Mouse (Mus musculus) lung, postnatal 25 days (tissue): ENCODE data around the gene Tas2r143.

Experiments
- DNase-seq: peaks from one replicate; pipeline ENCODE4 v3.0.0; 2022; ENCODE audit warnings: low spot score

The Tas2r143 gene

DNA sequence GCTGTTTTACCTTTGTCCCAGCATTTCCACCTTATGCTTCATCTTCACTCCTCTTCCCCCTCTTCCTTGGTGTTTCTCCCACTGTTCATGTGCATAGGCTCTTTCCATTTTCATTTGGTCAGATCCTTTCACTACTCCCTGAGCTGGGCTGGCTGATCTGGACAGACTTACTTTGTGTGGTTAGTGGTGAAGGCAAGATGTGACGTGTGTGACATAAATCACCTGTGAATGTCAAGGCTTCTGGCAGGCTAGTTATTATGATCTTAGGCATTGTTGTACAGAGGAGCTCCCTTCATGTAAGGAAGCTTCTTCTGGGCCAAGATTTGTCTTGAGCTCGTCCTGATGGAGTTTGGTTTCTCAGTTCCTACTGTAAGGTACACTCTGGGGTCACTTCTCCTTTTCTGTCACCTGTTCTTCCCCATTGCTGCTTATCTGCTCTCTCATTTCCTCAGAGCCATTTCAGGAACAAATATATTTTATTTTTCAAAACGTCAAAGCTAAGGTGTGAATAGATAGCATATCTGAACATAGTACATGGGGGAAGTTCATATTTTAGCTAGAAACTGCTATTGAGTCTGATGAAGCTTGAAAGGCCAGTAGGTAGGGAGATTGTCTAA lies 2.9 kb upstream of the Tas2r143 start:
- DNase-seq = peak; percentile 23

DNA sequence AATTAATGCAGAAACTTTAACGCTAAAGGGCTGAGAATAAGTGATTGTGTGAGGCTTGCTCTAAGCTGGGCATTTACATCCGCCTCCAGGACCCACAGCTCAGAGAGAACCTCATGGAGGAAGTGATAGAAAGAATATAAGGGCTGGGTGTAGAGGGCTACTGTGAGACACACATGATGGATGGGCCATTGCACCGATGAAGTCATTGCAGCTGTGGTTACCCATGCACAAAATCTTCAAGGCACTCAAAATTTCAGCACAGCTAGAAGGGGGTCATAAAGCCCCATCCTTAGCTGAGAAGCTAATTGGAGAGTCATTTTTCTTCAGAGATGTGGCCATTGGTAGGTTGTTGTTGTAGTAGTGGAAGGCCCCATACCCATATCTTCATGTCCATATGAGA lies 1.8 kb upstream of the Tas2r143 start:
- no peak for DNase-seq

DNA sequence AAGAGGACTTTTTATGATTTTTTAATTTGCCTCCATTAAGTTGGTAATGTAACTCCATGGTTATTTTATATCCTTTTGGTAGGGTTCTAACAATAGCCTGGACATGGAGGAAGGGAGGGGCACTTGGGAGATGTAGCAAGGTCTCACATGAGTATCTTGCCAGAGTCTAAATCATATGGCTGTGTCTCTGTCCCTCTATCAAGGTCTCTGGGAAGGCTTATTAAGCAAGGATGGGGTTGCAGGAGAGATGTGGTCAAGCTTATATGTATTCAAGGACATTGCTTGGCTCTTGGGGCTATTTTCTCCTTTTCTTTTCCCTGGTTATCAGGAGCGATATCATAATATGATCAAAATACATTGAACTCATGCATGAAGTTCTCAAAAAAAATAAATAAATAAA lies 1.0 kb upstream of the Tas2r143 start:
- DNase-seq = no peak

DNA sequence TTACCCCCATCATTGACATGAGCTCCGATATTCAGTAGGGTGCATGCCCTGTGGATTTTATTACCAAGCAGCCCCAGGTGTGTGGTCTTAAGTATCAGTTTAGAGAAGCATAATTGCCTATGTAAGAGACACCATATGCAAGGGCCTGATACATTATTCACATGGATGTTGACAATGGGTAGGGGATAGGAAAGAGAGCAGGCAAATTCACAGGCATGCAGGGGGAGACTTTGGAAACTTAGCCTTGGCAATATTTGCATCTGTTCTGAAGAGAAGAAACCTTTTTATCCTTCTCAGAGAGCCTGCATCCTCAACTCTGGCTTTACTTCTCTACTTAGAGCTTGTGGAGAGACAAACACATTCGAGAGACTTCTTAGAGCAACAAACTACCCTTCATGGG lies 5.1 kb downstream of the Tas2r143 start, which contains the start of gene Tas2r135:
Tas2r135 (plus strand) TSS at position 301 of the 400 bp plus-strand sequence.
- DNase-seq = no peak

DNA sequence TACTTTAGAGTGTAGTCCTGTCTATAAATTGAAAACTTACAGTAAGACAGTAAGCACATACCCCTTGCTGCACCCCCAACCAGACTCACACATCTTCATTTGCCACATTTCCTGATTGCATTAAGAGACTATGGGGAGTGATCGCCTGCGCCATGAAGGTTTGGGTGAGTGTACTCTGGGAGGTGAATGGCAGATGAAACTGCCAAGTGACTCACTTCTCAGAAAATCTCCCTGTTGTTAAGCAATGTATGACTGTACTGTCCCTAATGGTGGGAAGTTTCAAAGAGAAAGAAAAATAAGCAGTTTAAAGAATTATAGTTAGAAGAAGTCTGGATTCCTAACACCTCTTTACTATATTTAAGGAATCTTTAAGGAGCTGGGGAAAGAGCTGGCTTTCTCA lies 19.4 kb downstream of the Tas2r143 start:
- no peak for DNase-seq

DNA sequence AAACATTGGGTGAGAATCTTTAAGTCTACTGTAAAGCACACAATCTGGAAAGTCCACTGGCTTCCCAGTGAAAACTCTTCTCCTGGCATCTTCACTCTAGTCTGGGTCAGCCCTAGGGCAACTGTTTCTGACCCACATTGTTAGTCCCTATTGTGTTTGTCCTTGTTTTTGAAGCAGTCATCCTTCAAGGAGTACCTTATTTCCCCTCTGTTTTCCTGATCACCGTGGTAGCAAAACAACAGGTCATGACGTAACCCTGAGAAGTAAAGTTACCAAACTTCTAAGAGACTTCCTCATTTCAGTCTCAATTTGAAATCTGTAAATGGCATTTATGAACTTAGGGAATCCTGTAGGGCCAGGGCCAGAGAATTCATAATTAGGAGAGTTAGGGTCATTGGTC lies 21.4 kb downstream of the Tas2r143 start:
- DNase-seq = peak; percentile 64

DNA sequence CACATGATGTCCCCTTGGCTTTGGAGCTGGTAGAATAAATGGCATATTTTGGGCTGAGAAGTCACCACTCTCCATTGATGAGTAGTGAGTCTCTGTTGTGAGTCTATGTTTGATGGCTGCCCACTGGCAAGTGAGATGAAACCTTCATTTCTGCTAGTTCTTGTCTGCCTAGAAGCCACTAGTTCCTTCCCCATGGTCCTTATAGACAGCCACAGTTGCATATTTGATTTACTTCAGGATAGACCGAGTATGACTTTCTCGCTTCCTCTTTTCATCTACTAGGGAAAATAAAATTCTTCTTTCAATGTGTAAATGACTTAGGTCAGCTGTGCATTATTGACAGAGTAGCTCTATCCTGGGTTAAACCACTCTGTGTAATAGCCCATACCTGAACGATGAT lies 24.4 kb downstream of the Tas2r143 start:
- DNase-seq = no peak

DNA sequence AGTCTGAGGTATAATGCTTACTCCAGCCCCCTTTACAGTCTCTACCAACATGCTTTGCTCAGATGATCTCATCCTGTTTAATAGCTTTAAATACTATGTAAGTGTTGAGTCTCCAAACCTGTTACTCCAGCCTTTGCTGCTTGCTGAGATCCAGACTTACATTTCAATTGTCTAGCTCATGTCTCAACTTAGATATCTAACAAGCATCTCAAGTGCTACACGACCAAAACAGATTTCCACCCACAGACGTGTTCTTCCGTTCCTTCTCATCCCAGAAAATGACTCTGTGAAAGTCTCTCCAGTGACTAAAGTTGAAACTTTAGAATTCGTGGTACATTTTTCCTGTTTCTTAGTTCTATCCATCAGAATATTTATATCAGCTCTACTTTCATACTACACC lies 26.3 kb downstream of the Tas2r143 start:
- DNase-seq = no peak

DNA sequence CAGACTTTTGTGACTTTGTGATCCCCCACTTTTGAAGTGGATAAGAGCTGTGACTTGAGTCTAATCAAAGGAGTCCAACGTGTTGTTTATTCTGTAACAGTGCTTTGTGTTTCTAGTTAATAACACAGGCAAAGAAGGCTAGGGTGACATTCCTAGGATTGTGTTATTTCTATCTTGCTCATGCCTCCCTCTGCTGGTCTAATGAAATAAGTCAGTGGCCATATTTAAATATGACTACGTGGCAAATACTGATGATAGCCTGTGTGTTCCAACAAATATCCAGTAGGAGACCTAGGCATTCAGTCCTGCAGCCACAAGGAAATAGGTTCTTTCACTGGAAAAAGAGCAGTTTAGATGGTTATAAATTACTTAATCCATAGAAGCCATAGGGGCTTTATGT lies 33.5 kb downstream of the Tas2r143 start:
- DNase-seq = no peak

DNA sequence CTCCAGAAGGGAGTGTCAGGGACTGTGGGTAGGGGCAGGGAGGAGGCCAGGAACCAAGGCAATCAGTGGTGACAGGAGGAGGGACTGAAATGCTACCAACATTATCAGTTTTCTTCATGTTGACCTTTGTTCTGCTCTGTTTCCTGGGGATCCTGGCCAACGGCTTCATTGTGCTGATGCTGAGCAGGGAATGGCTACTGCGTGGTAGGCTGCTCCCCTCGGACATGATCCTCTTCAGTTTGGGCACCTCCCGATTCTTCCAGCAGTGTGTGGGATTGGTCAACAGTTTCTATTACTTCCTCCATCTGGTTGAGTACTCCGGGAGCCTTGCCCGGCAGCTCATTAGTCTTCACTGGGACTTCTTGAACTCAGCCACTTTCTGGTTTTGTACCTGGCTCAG lies 34.4 kb downstream of the Tas2r143 start, which contains the start of gene Tas2r126:
Tas2r126 (plus strand) TSS at position 90 of the 400 bp plus-strand sequence.
- DNase-seq = no peak

DNA sequence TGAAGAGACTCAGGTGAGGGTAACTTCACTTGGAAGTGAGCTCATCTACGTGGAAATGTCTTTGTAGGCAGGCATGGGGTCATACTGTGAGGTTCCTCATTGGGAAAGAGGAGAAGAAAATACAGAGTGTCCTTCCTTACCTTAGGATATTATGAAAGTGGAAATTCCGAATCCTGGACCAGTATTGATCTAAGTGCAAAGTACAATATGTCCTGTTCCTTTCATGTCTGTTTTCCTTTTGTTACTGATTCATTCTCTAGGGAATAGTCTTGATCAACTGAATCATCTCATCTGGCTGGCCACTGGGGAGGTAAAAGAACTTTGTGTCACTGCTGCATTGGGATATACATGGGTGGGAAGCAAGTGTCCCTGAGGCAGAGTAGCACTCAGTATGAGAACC lies 35.5 kb downstream of the Tas2r143 start:
- DNase-seq = no peak

DNA sequence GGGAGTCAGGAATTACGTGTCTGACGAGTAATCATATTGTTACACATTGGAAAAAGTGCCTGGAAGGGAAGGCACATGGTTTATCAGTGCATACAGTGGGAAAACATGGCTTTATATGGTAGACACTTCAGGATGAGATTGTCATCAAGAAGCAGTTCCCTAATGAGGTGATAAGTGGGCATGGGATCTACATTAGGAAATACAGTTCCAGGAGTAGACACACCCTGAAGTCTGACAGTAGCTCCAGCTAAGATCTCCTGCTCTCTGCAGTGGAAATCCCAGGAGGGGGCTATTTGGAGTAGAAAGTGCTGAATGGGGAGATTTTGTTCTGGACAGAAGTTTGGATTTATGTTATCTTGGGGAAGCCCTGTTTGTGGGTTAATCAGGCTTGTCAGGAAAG lies 41.4 kb downstream of the Tas2r143 start:
- no peak for DNase-seq

DNA sequence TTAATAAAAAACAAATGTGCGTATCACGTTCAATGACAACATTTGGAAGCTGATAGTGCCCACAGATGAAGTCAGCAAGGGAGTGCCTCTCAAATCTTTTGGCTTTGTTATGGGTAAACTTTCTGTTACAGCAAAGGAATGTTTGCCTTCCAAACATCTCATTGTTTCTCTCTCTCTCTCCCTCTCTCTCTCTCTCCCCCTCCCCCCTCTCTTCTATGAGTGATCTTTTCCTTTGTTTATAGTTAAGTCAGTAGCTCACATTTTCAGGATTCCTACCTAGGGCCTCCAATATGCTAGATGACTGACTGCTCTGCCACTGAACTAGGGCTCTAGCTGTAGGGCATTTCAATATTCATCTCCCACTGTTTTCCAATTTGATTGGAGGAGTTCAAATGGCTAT lies 44.5 kb downstream of the Tas2r143 start:
- DNase-seq = no peak

DNA sequence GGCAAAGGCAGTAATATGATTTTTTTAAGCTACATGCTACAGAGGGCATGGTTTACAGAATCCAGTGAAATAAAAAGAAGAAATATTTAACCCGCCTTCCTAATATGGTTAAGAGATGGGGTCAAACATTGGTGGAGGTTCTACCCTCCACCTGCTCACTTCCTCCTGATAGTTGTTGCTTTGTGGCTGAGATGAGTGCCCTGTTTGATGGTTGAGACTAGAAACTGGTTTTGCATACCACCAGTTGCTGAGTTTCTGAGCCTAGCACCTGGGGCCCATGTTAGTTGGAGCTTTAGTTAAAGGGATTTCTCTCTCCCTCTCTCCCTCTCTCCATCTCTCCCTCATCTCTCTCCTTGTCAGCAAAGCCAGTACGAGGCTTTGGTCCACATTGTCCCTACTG lies 47.3 kb downstream of the Tas2r143 start:
- no peak for DNase-seq
